Mouse (Mus musculus) bone marrow, adult 2 months (tissue): ENCODE results near the gene Prrt1.

Source experiments
- CTCF ChIP-seq: fragments of 200-500 bp; IDR thresholded peaks from 2 replicates; pipeline ENCODE4 v1.5.1; 2011; ENCODE audit warnings: low read length, control low read depth; ENCODE audit not compliant: control insufficient read depth, insufficient read depth
- POLR2A ChIP-seq: fragments of 200-500 bp; IDR thresholded peaks from 2 replicates; pipeline ENCODE4 v1.6.1; 2011; ENCODE audit warnings: low read depth, mild to moderate bottlenecking, control low read depth, low read length, borderline replicate concordance; ENCODE audit not compliant: control insufficient read depth

GRCm38 (mm10) chr17:34618999-34619398, 10.3 kb upstream of the Prrt1 start:
- TF ChIP-seq CTCF (peak; percentile 75), POLR2A (no peak)
